Mouse (Mus musculus): Measurements from ENCODE around the gene Ankrd34a. TPM values are rescaled to one million over a fixed set of nuclear protein-coding genes. Genes with fewer than 3 reads are reported as not detected.
A peak's percentile ranks its signal among the peaks of the same experiment; 100 is the strongest.

Gene Ankrd34a
- total and polyA plus RNA-seq, 3 experiments: 0.04 to 0.11 TPM; not detected in 1

- Histone ChIP-seq H3K36me3 (replicated peaks in 1 of 2; ENCODE audit: control insufficient read depth in 1 of 2, insufficient read depth in 1 of 2, low read length in 1 of 2) (peaks cover 30 to 64% of the 10 kb centered on the region in 2 experiments), H3K27ac (ENCODE audit: insufficient read depth, low read depth) (peak within 1 kb of the TSS; percentile 38), H3K4me1 (ENCODE audit: control insufficient read depth in 1 of 2, insufficient read depth in 2 of 2) (peaks cover 6 to 33% of the 10 kb centered on the region in 2 experiments), H3K4me3 (replicated peaks in 1 of 3; ENCODE audit: low read depth in 2 of 3, low read length in 2 of 3, poor library complexity in 1 of 3) (peak within 1 kb of the TSS; percentile 67 to 91 (median 70)), H3K9me3 (replicated peaks; ENCODE audit: low read length) (no peaks in the 10 kb centered on the region), H3K79me2 (replicated peaks; ENCODE audit: control insufficient read depth, extremely low read depth, insufficient read depth, poor library complexity, severe bottlenecking) (peaks cover 17% of the 10 kb centered on the region), H3K4me2 (ENCODE audit: insufficient read depth, low read depth, poor library complexity, severe bottlenecking) (peak within 1 kb of the TSS; percentile 88), H3K27me3 (replicated peaks) (no peaks in the 10 kb centered on the region), H3K9ac (ENCODE audit: insufficient read depth, low read depth) (peak within 1 kb of the TSS; percentile 89)
- DNase-seq (ENCODE audit: extremely low read depth): peak; percentile 82
- dilution Hi-C loops (cut with MboI; ENCODE audit: extremely low pct_ligation_motif_present, extremely low pct_unique_long_range_greater_than_20kb, low sequenced_read_pairs): no loop called here
- TF ChIP-seq CHD1 (IDR thresholded peaks at IDR 0.05; ENCODE audit: low read depth, low read length) (no peak), MYC (IDR thresholded peaks at IDR 0.05; ENCODE audit: low read depth, low read length) (peak; percentile 64), IRF4 (IDR thresholded peaks at IDR 0.05; ENCODE audit: low read depth, low read length) (no peak; the same call in 1 of the 2 replicates), ZKSCAN1 (IDR thresholded peaks at IDR 0.05; ENCODE audit: borderline replicate concordance, low read depth, low read length) (no peak), CHD2 (IDR thresholded peaks at IDR 0.05; ENCODE audit: low read length) (no peak), UBTF (IDR thresholded peaks at IDR 0.05; ENCODE audit: low read depth, low read length) (peak; percentile 77; the same call in 1 of the 2 replicates), SMC3 (IDR thresholded peaks at IDR 0.05; ENCODE audit: low read depth, low read length) (no peak), POLR2AphosphoS2 (IDR thresholded peaks at IDR 0.05; ENCODE audit: low read depth, low read length) (peak; percentile 81; the same call in 1 of the 2 replicates), NELFE (IDR thresholded peaks at IDR 0.05; ENCODE audit: low read depth, low read length) (peak; percentile 75), SIN3A (IDR thresholded peaks at IDR 0.05; ENCODE audit: low read length) (peak; percentile 79), NRF1 (IDR thresholded peaks at IDR 0.05; ENCODE audit: low read depth, low read length) (peak; percentile 38; the same call in 1 of the 2 replicates), MEF2A (IDR thresholded peaks at IDR 0.05; ENCODE audit: borderline replicate concordance, low read depth, low read length) (peak; percentile 44; the same call in 1 of the 2 replicates), TCF12 (IDR thresholded peaks at IDR 0.05; ENCODE audit: low read depth, low read length) (peak; percentile 66), ZMIZ1 (IDR thresholded peaks at IDR 0.05; ENCODE audit: low read depth, low read length) (peak; percentile 28; the same call in 1 of the 2 replicates), CTCF (conservative IDR thresholded peaks at IDR 0.05 in 1 of 2, IDR thresholded peaks at IDR 0.05 in 1 of 2; ENCODE audit: low read depth in 2 of 2, low read length in 2 of 2) (peak in 1 of 2 experiments; percentile 43; a peak in 2 of 4 replicates), BHLHE40 (IDR thresholded peaks at IDR 0.05; ENCODE audit: low read depth, low read length) (0 out of 2 replicates have a peak, but pooled peaks have one; percentile 18), ELF1 (IDR thresholded peaks at IDR 0.05; ENCODE audit: low read depth, low read length) (peak; percentile 51; the same call in 1 of the 2 replicates), RCOR1 (conservative IDR thresholded peaks at IDR 0.05; ENCODE audit: low read depth, low read length) (no peak), TBP (conservative IDR thresholded peaks at IDR 0.05; ENCODE audit: low read depth, low read length) (peak; percentile 75), USF1 (IDR thresholded peaks at IDR 0.05; ENCODE audit: low read depth, low read length) (no peak; the same call in 1 of the 2 replicates), MAX (IDR thresholded peaks at IDR 0.05; ENCODE audit: low read length) (peak; percentile 37; the same call in 1 of the 2 replicates), POLR2A (IDR thresholded peaks at IDR 0.05; ENCODE audit: low read depth, low read length) (peak; percentile 85), HCFC1 (IDR thresholded peaks at IDR 0.05; ENCODE audit: low read depth, low read length) (peak; percentile 76)
- in situ Hi-C loops (cut with MboI; ENCODE audit: low pct_ligation_motif_present, low pct_unique_long_range_greater_than_20kb, low sequenced_read_pairs): loop anchor here (5.0 kb wide), 1 partner anchor 43 kb away; the partner anchor contains the start of gene Polr3gl
Observed at GRCm38 (mm10) chr3:96634928-96635879, 38.8 kb downstream of the Ankrd34a start, which contains the start of the genes Pex11b and Gm42957. Pex11b (plus strand) TSS chr3:96635376. Gm42957 (plus strand) TSS chr3:96635474.

All from CH12.LX (cell line).